Mouse (Mus musculus): Measurements from ENCODE around the gene Pemt. TPM values are rescaled to one million over a fixed set of nuclear protein-coding genes. Genes with fewer than 3 reads are reported as not detected.
"Not testable (repeated sequence)": the region's sequence is repeated elsewhere in the genome, so short reads cannot be mapped to it uniquely, and the experiment has no call there.

Gene Pemt
- polyA plus RNA-seq, 1 experiment from 2014 or later = 592 TPM

DNA sequence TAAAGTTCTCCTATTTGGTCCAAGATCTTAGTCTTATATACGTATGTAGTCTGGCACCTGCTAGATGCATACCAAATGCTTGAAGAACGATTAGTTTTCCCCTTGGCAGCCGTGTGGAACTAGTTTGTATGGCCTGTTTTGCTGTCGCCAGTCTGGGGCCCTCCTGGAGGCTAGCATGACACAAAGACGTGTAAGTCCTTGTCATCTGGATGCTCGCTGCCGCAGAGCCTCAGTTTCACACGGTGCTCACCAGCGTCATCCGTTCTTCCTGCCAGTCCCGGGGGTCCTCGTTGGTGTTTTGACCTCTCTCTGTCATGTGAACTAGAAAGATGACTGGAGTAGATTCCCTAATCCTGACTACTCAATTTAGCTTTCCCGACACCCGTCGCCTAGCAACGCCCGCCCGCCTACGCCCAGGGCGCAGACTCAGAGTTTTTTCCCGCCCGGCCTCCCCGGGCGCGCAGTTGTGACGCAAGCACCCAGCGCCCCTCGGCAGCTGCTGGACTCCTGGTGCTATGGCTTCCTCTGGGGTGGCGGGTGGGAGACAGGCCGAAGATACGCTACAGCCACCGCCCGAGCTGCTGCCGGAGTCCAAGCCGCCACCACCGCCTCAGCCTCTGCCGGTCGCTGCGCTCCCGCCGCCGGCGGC is 98.4 kb downstream of the Pemt start, which contains the start of gene Med9:
Med9 (plus strand) TSS at position 455 of the 649 bp plus-strand sequence.
- no peaks in the 10 kb centered on the region for H3K36me3 ChIP-seq (replicated peaks; ENCODE audit: insufficient read depth, low read length)
- ATAC-seq (peak; percentile 99), DNase-seq (peak; percentile 95)
- H3K27me3 ChIP-seq (ENCODE audit: insufficient read depth, low read length) = no peaks in the 10 kb centered on the region
- no peak for TF ChIP-seq CTCF (IDR thresholded peaks at IDR 0.05; ENCODE audit: low read depth)
- TF ChIP-seq EP300 (IDR thresholded peaks at IDR 0.05; ENCODE audit: low read depth) = peak; percentile 40; the same call in 1 of the 2 replicates
- peak within 1 kb of the TSS; percentile 79 for H3K4me3 ChIP-seq (ENCODE audit: low read depth, low read length)
- H3K4me2 ChIP-seq (ENCODE audit: low read depth, low read length) = peak within 1 kb of the TSS; percentile 92
- H3K9ac ChIP-seq (replicated peaks) = peak within 1 kb of the TSS; percentile 94
- H3K9me3 ChIP-seq (ENCODE audit: low read length) = no peaks in the 10 kb centered on the region
- 2% methylated on average over 38 of the region's 43 CpGs for WGBS (ENCODE audit: insufficient replicate concordance)
- peak within 1 kb of the TSS; percentile 77 for H3K27ac ChIP-seq (ENCODE audit: low read depth)
- H3K4me1 ChIP-seq (ENCODE audit: insufficient read depth) = peaks cover 15% of the 10 kb centered on the region

DNA sequence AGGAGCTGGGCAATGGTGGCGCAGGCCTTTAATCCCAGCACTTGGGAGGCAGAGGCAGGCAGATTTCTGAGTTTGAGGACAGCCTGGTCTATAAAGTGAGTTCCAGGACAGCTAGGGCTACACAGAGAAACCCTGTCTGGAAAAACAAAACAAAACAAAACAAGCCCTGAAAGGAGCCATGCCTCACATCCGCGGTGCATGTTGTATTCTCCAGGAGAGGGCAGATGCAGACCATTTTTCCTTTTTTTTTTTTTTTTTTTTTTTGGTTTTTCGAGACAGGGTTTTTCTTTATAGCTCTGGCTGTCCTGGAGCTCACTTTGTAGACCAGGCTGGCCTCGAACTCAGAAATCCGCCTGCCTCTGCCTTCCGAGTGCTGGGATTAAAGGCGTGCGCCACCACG is 101.4 kb downstream of the Pemt start:
- H3K9me3 ChIP-seq (ENCODE audit: low read length); H3K4me2 ChIP-seq (ENCODE audit: low read depth, low read length); ATAC-seq; H3K27me3 ChIP-seq (ENCODE audit: insufficient read depth, low read length); H3K9ac ChIP-seq (replicated peaks); DNase-seq; H3K27ac ChIP-seq (ENCODE audit: low read depth); H3K36me3 ChIP-seq (replicated peaks; ENCODE audit: insufficient read depth, low read length); H3K4me3 ChIP-seq (ENCODE audit: low read depth, low read length): not testable (repeated sequence)
- 90% methylated on average over 9 of the region's 10 CpGs for WGBS (ENCODE audit: insufficient replicate concordance)
- peaks cover 32% of the 10 kb centered on the region for H3K4me1 ChIP-seq (ENCODE audit: insufficient read depth)

DNA sequence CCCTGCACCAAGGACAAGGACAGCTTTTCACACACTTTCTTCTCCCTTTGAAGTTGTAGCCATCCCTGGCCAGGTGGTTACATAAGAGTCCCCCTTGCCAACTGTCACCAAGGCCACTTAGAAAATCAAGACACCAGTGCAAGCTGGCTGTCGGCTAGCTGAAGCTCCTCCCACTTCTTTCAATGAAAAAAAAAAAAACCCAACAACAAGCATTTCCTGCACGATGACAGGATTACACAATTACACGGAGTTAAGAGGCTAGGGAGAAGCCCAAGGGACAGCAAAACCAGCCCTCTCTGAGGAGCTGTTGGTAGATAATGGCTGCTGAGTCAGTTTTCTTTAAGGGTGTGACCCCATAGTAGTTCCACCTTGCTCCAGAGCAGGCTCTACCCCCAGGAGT is 104.9 kb downstream of the Pemt start:
- ATAC-seq = peak; percentile 59

DNA sequence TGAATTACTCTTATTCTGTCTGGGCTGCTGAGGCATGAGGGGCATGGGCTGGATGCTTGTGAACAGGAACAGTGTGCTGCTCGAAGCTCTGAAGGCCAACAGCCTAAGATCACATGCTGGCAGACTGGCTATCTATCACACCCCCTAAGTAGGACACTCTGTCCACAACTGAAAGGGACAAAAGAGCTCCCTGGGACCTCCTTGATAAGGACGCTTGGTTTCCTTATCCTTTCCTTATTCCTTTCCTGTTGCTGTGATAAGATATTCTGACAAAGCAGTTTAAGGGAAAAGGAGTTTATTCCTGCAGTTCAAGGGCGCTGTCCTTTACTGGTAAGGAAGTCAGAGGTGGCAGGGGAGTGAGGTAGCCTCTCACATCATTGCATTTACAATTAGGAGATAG is 105.6 kb downstream of the Pemt start:
- H3K27me3 ChIP-seq (ENCODE audit: insufficient read depth, low read length) = no peaks in the 10 kb centered on the region
- WGBS (ENCODE audit: insufficient replicate concordance) = 43% methylated on average over 3 of the region's 3 CpGs
- ATAC-seq = peak; percentile 49; the same call in 1 of the 2 replicates
- no peaks in the 10 kb centered on the region for H3K36me3 ChIP-seq (replicated peaks; ENCODE audit: insufficient read depth, low read length)
- no peak overlapping the region for H3K4me2 ChIP-seq (ENCODE audit: low read depth, low read length)
- no peak overlapping the region for H3K4me3 ChIP-seq (ENCODE audit: low read depth, low read length)
- no peaks in the 10 kb centered on the region for H3K9me3 ChIP-seq (ENCODE audit: low read length)
- H3K4me1 ChIP-seq (ENCODE audit: insufficient read depth) = peaks cover 17% of the 10 kb centered on the region
- no peak for DNase-seq
- TF ChIP-seq EP300 (IDR thresholded peaks at IDR 0.05; ENCODE audit: low read depth) (peak; percentile 90), CTCF (IDR thresholded peaks at IDR 0.05; ENCODE audit: low read depth) (no peak)
- no peak overlapping the region for H3K9ac ChIP-seq (replicated peaks)
- peak overlapping the region; percentile 56; the same call in 1 of the 2 replicates for H3K27ac ChIP-seq (ENCODE audit: low read depth)

More for the DNA sequence above, 104.9 kb downstream of the Pemt start:
- no peaks in the 10 kb centered on the region for H3K27me3 ChIP-seq (ENCODE audit: insufficient read depth, low read length)
- H3K36me3 ChIP-seq (replicated peaks; ENCODE audit: insufficient read depth, low read length) = no peaks in the 10 kb centered on the region
- TF ChIP-seq EP300 (IDR thresholded peaks at IDR 0.05; ENCODE audit: low read depth) (0 out of 2 replicates have a peak, but pooled peaks have one; percentile 28), CTCF (IDR thresholded peaks at IDR 0.05; ENCODE audit: low read depth) (no peak)
- WGBS (ENCODE audit: insufficient replicate concordance) = 2% methylated on average over 3 of the region's 3 CpGs
- no peaks in the 10 kb centered on the region for H3K9me3 ChIP-seq (ENCODE audit: low read length)
- H3K4me3 ChIP-seq (ENCODE audit: low read depth, low read length) = no peak overlapping the region
- H3K27ac ChIP-seq (ENCODE audit: low read depth) = peak overlapping the region; percentile 56; the same call in 1 of the 2 replicates
- DNase-seq = no peak
- H3K4me1 ChIP-seq (ENCODE audit: insufficient read depth) = peaks cover 17% of the 10 kb centered on the region
- H3K4me2 ChIP-seq (ENCODE audit: low read depth, low read length) = peak overlapping the region; percentile 18; the same call in 1 of the 2 replicates
- no peak overlapping the region for H3K9ac ChIP-seq (replicated peaks)

DNA sequence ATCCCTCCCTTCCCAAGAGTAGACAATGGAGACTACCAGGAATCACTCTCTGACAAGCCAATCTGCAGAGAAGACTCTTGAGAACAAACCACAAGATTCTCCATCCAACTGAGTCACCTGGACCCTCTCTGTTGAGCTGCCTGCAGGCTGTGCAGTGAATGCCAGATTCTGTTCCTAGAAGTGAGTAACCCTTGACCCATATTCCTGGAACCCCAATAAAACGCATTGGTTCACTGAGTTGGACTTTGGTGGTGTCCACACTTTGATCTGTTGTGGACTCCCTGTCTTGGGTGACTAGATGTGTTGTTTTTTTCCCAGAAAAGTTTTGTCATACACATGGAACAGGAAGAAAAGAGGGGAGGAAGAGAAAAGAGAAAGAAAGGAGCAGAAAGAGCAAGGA is 106.5 kb downstream of the Pemt start:
- no peak for ATAC-seq

DNA sequence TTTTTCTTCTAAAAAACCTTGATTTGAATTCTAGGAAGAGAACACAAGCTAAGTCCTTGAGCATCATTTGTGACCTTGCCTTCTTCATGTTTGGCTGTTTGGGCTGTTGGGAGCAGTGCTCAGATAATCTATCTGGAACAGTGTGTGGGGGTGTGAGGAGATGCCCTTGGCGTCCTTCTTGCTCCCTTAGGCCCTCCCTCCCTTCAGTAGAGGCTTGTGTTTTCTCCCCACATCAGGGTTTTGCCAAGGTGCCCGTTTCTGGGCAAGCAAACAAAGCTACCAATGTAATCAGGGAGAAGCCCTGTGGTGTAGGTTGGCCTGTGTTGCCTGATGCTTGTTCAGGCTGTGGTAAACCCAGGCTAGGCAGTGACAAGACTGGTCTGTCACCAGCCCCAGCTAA is 108.7 kb downstream of the Pemt start:
- ATAC-seq = no peak

More for the DNA sequence above, 106.5 kb downstream of the Pemt start:
- Histone ChIP-seq H3K4me2 (ENCODE audit: low read depth, low read length) (no peak overlapping the region), H3K9ac (replicated peaks) (no peak overlapping the region), H3K27ac (ENCODE audit: low read depth) (no peak overlapping the region), H3K9me3 (ENCODE audit: low read length) (no peaks in the 10 kb centered on the region), H3K4me1 (ENCODE audit: insufficient read depth) (peaks cover 17% of the 10 kb centered on the region), H3K4me3 (ENCODE audit: low read depth, low read length) (no peak overlapping the region), H3K36me3 (replicated peaks; ENCODE audit: insufficient read depth, low read length) (no peaks in the 10 kb centered on the region), H3K27me3 (ENCODE audit: insufficient read depth, low read length) (no peaks in the 10 kb centered on the region)
- TF ChIP-seq CTCF (IDR thresholded peaks at IDR 0.05; ENCODE audit: low read depth) (no peak), EP300 (IDR thresholded peaks at IDR 0.05; ENCODE audit: low read depth) (no peak)
- 78% methylated on average over 1 of the region's 1 CpGs for WGBS (ENCODE audit: insufficient replicate concordance)
- no peak for DNase-seq

More for the DNA sequence above, 108.7 kb downstream of the Pemt start:
- no peak overlapping the region for H3K4me2 ChIP-seq (ENCODE audit: low read depth, low read length)
- no peak overlapping the region for H3K4me3 ChIP-seq (ENCODE audit: low read depth, low read length)
- H3K36me3 ChIP-seq (replicated peaks; ENCODE audit: insufficient read depth, low read length) = no peaks in the 10 kb centered on the region
- TF ChIP-seq EP300 (IDR thresholded peaks at IDR 0.05; ENCODE audit: low read depth) = no peak
- TF ChIP-seq CTCF (IDR thresholded peaks at IDR 0.05; ENCODE audit: low read depth) = no peak
- no peak for DNase-seq
- H3K9ac ChIP-seq (replicated peaks) = no peak overlapping the region
- WGBS (ENCODE audit: insufficient replicate concordance) = 31% methylated on average over 2 of the region's 2 CpGs
- no peaks in the 10 kb centered on the region for H3K27me3 ChIP-seq (ENCODE audit: insufficient read depth, low read length)
- no peak overlapping the region for H3K27ac ChIP-seq (ENCODE audit: low read depth)
- peaks cover 17% of the 10 kb centered on the region for H3K4me1 ChIP-seq (ENCODE audit: insufficient read depth)
- no peaks in the 10 kb centered on the region for H3K9me3 ChIP-seq (ENCODE audit: low read length)

All from liver, postnatal 0 days (tissue).